Mouse (Mus musculus) liver, postnatal 0 days (tissue): ENCODE measurements at regions not wholly inside any gene's neighbourhood (a gene's known extent, or its start where the extent isn't known, plus 50 kb on each side); places are given as distances from the start of the nearest gene placed in this dataset.

Experiments
- CTCF ChIP-seq: sonication (generic); IDR thresholded peaks from 2 replicates; pipeline ENCODE4 v1.5.1; 2016; ENCODE audit warnings: antibody characterized with exemption, low read depth
- EP300 ChIP-seq: IDR thresholded peaks from 2 replicates; pipeline ENCODE4 v1.6.1; 2016; ENCODE audit warnings: antibody characterized with exemption, low read depth, mild to moderate bottlenecking

GRCm38 (mm10) chr14:24906916-24907315 is 420.0 kb downstream of the Rps24 start:
- TF ChIP-seq CTCF (no peak), EP300 (no peak)
